Mouse (Mus musculus) limb, embryonic 11.5 days (tissue): Measurements from ENCODE around the gene Cd59b. TPM values are rescaled to one million over a fixed set of nuclear protein-coding genes. Genes with fewer than 3 reads are reported as not detected.
"Not testable (repeated sequence)": the region's sequence is repeated elsewhere in the genome, so short reads cannot be mapped to it uniquely, and the experiment has no call there.

ENCODE experiments used
- ATAC-seq: fragments of 200-750 bp; cut with Nextera tagmentation; 2 replicates; pipeline ENCODE4 v1.8.0; 2017; ENCODE audit warnings: low read depth; ENCODE audit not compliant: insufficient number of reproducible peaks, low FRiP score, low TSS enrichment
- DNase-seq: peaks from one replicate; pipeline ENCODE4 v3.0.0-alpha.2; 2015; ENCODE audit warnings: low spot score
- H3K27ac ChIP-seq: fragments of 300-500 bp; sonication (generic); replicated peaks from 2 replicates; pipeline ENCODE4 v1.5.1; 2014; ENCODE audit warnings: low read depth, mild to moderate bottlenecking, low read length
- H3K27me3 ChIP-seq: fragments of 300-500 bp; sonication (generic); 2 replicates; pipeline ENCODE4 v1.6.1; 2014; ENCODE audit warnings: mild to moderate bottlenecking, low read length, mixed read lengths; ENCODE audit not compliant: control insufficient read depth, insufficient read depth
- H3K36me3 ChIP-seq: fragments of 300-500 bp; sonication (generic); 2 replicates; pipeline ENCODE4 v1.6.1; 2014; ENCODE audit warnings: mild to moderate bottlenecking, low read length, moderate library complexity, mixed read lengths; ENCODE audit not compliant: control insufficient read depth, insufficient read depth
- H3K4me1 ChIP-seq: fragments of 300-500 bp; sonication (generic); 2 replicates; pipeline ENCODE4 v1.6.1; 2014; ENCODE audit warnings: low read length, mixed read lengths; ENCODE audit not compliant: control insufficient read depth, insufficient read depth
- H3K4me2 ChIP-seq: fragments of 300-500 bp; sonication (generic); 2 replicates; pipeline ENCODE4 v1.6.1; 2014; ENCODE audit warnings: low read depth, mild to moderate bottlenecking, moderate library complexity; ENCODE audit not compliant: severe bottlenecking
- H3K4me3 ChIP-seq: fragments of 300-500 bp; sonication (generic); 2 replicates; pipeline ENCODE4 v1.5.1; 2014; ENCODE audit warnings: low read depth, low read length
- H3K9ac ChIP-seq: fragments of 300-500 bp; sonication (generic); 2 replicates; pipeline ENCODE4 v1.6.1; 2014; ENCODE audit warnings: mild to moderate bottlenecking, low read length
- H3K9me3 ChIP-seq: fragments of 300-500 bp; sonication (generic); 2 replicates; pipeline ENCODE4 v1.6.1; 2016; ENCODE audit warnings: low read length; ENCODE audit not compliant: control insufficient read depth
- WGBS: fragments of 180-500 bp; shearing (Covaris S2); extraction: QIAGEN DNeasy Blood & Tissue Kit; methylation state at CpG from one replicate; pipeline ENCODE4 v1.1.7; 2014; 5-methylcytosine and 5-hydroxymethylcytosine counted together
- polyA plus RNA-seq: library from polyadenylated mRNA; unstranded; fragments of >200 nt; fragmentation: Nextera tagmentation; extraction: Ambion mirVana; gene quantifications from 2 replicates; pipeline ENCODE4 v1.2.1, GENCODE M21; 2014

The Cd59b gene
- polyA plus RNA-seq, 1 experiment from 2014 or later: 4.9 TPM

DNA sequence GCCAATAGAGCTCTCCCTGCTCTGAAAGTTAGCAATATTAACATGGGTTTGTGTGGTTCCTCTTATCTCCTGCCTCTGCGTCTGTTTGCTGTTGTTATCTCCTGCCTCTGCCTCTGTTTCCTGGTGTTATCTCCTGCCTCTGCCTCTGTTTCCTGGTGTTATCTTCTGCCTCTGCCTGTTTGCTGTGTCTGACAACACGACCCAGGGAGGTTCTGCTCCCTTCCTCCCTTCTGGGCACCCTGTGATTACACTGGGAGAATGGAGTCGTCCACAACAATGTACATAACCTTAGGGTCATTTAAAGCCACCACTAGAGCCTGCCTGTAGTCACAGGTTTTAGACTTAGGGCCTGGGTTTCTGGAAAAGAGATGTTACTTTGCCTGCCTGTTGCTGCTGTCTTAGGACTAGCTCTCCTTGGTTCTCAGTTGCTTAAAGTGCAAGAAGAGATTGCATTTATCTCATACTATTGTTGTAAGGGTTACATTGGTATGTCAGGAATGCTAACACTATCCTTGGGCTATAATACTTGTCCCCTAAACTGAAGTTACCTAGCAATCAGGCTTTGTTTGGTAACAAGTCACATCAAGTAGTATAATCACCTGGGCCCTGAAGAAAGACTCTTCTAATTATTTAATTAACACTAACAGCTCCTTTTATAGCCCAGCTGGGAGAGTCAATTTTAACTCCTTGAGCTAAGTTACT lies 29.0 kb downstream of the Cd59b start:
- no peaks in the 10 kb centered on the region for H3K27me3 ChIP-seq
- DNase-seq (no peak), ATAC-seq (no peak)
- H3K36me3 ChIP-seq: no peaks in the 10 kb centered on the region
- H3K4me2 ChIP-seq: no peak overlapping the region
- H3K4me1 ChIP-seq: 0 out of 2 replicates have a peak, but pooled peaks cover 3% of the 10 kb centered on the region
- no peak overlapping the region for H3K4me3 ChIP-seq
- H3K9me3 ChIP-seq: no peaks in the 10 kb centered on the region
- H3K9ac ChIP-seq: no peak overlapping the region
- WGBS: 36% methylated on average over 3 of the region's 3 CpGs
- H3K27ac ChIP-seq: no peak overlapping the region

DNA sequence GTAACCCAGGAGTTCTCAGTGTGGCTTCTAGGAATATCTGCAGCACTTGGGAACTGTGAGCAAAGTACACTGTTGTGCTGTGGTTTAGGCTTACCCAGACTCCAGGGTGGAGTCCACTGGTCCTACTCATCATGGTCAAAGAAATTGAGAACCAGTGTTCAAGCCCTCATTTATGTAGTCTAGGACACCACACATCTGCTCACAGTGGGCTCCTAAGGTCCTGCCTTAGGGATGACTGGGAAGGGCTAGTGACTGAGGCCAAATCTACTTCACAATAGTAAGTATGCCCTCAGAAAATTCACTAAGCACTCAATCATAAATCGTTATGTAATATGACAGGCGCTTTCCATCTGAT lies 29.6 kb downstream of the Cd59b start:
- Histone ChIP-seq H3K4me1 (0 out of 2 replicates have a peak, but pooled peaks cover 3% of the 10 kb centered on the region), H3K4me2 (no peak overlapping the region), H3K27ac (no peak overlapping the region), H3K9ac (no peak overlapping the region), H3K4me3 (no peak overlapping the region), H3K36me3 (no peaks in the 10 kb centered on the region), H3K27me3 (no peaks in the 10 kb centered on the region), H3K9me3 (no peaks in the 10 kb centered on the region)
- DNase-seq: no peak
- 96% methylated on average over 2 of the region's 2 CpGs for WGBS
- no peak for ATAC-seq

DNA sequence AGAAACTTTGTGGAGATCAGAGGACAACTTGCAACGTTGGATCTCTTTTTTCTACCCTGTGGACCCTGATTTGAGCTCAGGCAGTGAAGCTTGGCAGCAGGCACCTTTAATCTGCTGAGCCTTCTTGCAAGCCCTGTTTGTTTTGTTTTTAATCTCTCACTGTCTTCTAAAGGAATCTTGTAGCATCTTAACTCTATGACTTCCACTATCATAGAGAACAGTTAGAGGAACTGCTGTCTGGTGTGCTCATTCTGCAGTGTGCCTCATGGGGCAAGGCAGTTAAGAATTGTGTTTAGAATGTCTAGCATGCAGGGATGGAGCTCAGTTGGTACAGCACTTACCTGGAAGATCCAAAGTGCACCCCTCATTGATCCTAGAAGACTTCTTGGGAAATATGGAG lies 30.3 kb downstream of the Cd59b start:
- no peaks in the 10 kb centered on the region for H3K36me3 ChIP-seq
- no peak overlapping the region for H3K9ac ChIP-seq
- DNase-seq (no peak), ATAC-seq (no peak)
- 70% methylated on average over 1 of the region's 1 CpGs for WGBS
- no peak overlapping the region for H3K4me2 ChIP-seq
- H3K4me3 ChIP-seq: no peak overlapping the region
- no peak overlapping the region for H3K27ac ChIP-seq
- no peaks in the 10 kb centered on the region for H3K9me3 ChIP-seq
- 0 out of 2 replicates have a peak, but pooled peaks cover 3% of the 10 kb centered on the region for H3K4me1 ChIP-seq
- no peaks in the 10 kb centered on the region for H3K27me3 ChIP-seq

DNA sequence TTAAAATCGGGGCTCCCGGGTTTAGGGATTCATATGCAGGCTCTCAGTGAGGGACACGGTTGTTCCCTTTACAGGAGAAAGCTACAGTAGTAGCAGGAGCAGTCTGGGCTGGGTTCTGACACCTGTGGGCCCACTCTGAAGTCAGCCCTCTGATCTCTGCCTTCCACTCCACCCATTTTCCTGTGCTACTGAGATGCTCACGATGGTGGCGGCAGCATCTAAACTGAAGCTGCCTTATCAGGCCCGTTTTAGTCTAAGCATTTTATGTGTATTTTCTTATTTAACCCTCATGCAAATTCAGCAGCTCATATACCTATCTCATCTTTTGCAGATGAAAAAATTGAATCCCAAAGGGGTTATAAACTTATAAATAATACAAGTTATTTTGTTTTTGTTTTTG lies 35.2 kb downstream of the Cd59b start:
- no peaks in the 10 kb centered on the region for H3K36me3 ChIP-seq

GRCm38 (mm10) chr2:104109021-104109420 lies 39.4 kb downstream of the Cd59b start:
- not testable (repeated sequence) for DNase-seq, H3K4me1 ChIP-seq, H3K4me2 ChIP-seq, ATAC-seq, H3K9ac ChIP-seq, H3K9me3 ChIP-seq, H3K4me3 ChIP-seq, H3K27ac ChIP-seq, H3K36me3 ChIP-seq, H3K27me3 ChIP-seq
- 59% methylated on average over 2 of the region's 2 CpGs for WGBS

More for the DNA sequence above, 35.2 kb downstream of the Cd59b start:
- 87% methylated on average over 6 of the region's 6 CpGs for WGBS
- Histone ChIP-seq H3K27ac (no peak overlapping the region), H3K27me3 (no peaks in the 10 kb centered on the region), H3K4me2 (no peak overlapping the region), H3K4me3 (no peak overlapping the region), H3K9ac (no peak overlapping the region), H3K4me1 (no peaks in the 10 kb centered on the region), H3K9me3 (no peaks in the 10 kb centered on the region)
- ATAC-seq (no peak), DNase-seq (no peak)

GRCm38 (mm10) chr2:104109528-104109927 lies 39.9 kb downstream of the Cd59b start:
- Histone ChIP-seq H3K4me1 (no peaks in the 10 kb centered on the region), H3K27ac (no peak overlapping the region), H3K36me3 (no peaks in the 10 kb centered on the region), H3K27me3 (no peaks in the 10 kb centered on the region), H3K4me3 (no peak overlapping the region), H3K4me2 (no peak overlapping the region), H3K9ac (no peak overlapping the region), H3K9me3 (no peaks in the 10 kb centered on the region)
- DNase-seq (no peak), ATAC-seq (no peak)
- WGBS: 54% methylated on average over 2 of the region's 2 CpGs

GRCm38 (mm10) chr2:104110031-104110430 lies 40.4 kb downstream of the Cd59b start:
- no peak overlapping the region for H3K4me3 ChIP-seq
- ATAC-seq (no peak), DNase-seq (no peak)
- 85% methylated on average over 4 of the region's 4 CpGs for WGBS
- no peak overlapping the region for H3K4me2 ChIP-seq
- no peaks in the 10 kb centered on the region for H3K4me1 ChIP-seq
- H3K9me3 ChIP-seq: no peaks in the 10 kb centered on the region
- no peaks in the 10 kb centered on the region for H3K27me3 ChIP-seq
- H3K36me3 ChIP-seq: no peaks in the 10 kb centered on the region
- H3K27ac ChIP-seq: no peak overlapping the region
- no peak overlapping the region for H3K9ac ChIP-seq

- not testable (repeated sequence) for H3K4me2 ChIP-seq, ATAC-seq, H3K27ac ChIP-seq, H3K27me3 ChIP-seq, DNase-seq, H3K9me3 ChIP-seq, H3K4me1 ChIP-seq, H3K9ac ChIP-seq, H3K36me3 ChIP-seq, H3K4me3 ChIP-seq
- no CpG with 5 or more reads among the region's 1 CpGs for WGBS
These were observed 41.6 kb downstream of the Cd59b start for GRCm38 (mm10) chr2:104111170-104111797.
